Mouse (Mus musculus): ENCODE measurements at regions not wholly inside any gene's neighbourhood (a gene's known extent, or its start where the extent isn't known, plus 50 kb on each side); places are given as distances from the start of the nearest gene placed in this dataset.

DNA sequence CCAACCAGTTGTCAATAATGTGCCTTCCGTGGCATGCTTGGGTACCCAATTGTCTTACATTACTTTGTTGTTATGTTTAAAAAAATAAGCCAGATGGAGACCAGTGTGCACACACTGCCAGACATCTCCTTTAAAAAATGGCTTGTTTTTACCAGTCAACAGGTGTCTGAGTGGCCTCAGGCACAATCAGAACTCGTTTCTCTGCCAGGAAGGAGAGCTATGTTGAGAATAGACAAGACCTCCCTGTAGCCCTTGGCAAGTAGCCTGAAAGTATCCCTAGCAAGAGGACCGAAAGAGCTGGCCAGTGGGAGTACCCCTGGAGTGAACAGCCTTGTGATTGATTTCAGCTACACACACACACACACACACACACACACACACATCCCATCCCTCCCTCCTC lies 74.8 kb upstream of the Ptprt start:
- Histone ChIP-seq H3K9me3 (ENCODE audit: low read length) (no peaks in the 10 kb centered on the region), H3K9ac (no peak overlapping the region), H3K36me3 (ENCODE audit: insufficient read depth) (no peaks in the 10 kb centered on the region), H3K4me1 (ENCODE audit: insufficient read depth) (no peaks in the 10 kb centered on the region), H3K4me2 (ENCODE audit: low read depth) (no peak overlapping the region), H3K27me3 (ENCODE audit: insufficient read depth, low read length) (no peaks in the 10 kb centered on the region), H3K27ac (ENCODE audit: low read depth, low read length) (no peak overlapping the region), H3K4me3 (ENCODE audit: low read depth, low read length) (no peak overlapping the region)
- ATAC-seq (no peak), DNase-seq (no peak)
- WGBS: 33% methylated on average over 3 of the region's 3 CpGs
- TF ChIP-seq CTCF (IDR thresholded peaks at IDR 0.05; ENCODE audit: low read depth): no peak

- no peak for TF ChIP-seq CTCF (IDR thresholded peaks at IDR 0.05; ENCODE audit: low read depth)
- Histone ChIP-seq H3K9me3 (ENCODE audit: low read length) (no peaks in the 10 kb centered on the region), H3K27ac (ENCODE audit: low read depth, low read length) (no peak overlapping the region), H3K4me2 (ENCODE audit: low read depth) (no peak overlapping the region), H3K9ac (no peak overlapping the region), H3K4me1 (ENCODE audit: insufficient read depth) (no peaks in the 10 kb centered on the region), H3K4me3 (ENCODE audit: low read depth, low read length) (no peak overlapping the region), H3K36me3 (ENCODE audit: insufficient read depth) (no peaks in the 10 kb centered on the region), H3K27me3 (ENCODE audit: insufficient read depth, low read length) (no peaks in the 10 kb centered on the region)
- DNase-seq (no peak), ATAC-seq (no peak)
- WGBS: 92% methylated on average over 4 of the region's 4 CpGs
These were observed 73.3 kb upstream of the Ptprt start for GRCm38 (mm10) chr2:162734286-162734685.

GRCm38 (mm10) chr2:162720016-162720415 lies 59.1 kb upstream of the Ptprt start:
- Histone ChIP-seq H3K4me2 (ENCODE audit: low read depth) (no peak overlapping the region), H3K27ac (ENCODE audit: low read depth, low read length) (no peak overlapping the region), H3K4me3 (ENCODE audit: low read depth, low read length) (no peak overlapping the region), H3K36me3 (ENCODE audit: insufficient read depth) (no peaks in the 10 kb centered on the region), H3K4me1 (ENCODE audit: insufficient read depth) (no peaks in the 10 kb centered on the region), H3K9ac (no peak overlapping the region), H3K27me3 (ENCODE audit: insufficient read depth, low read length) (no peaks in the 10 kb centered on the region), H3K9me3 (ENCODE audit: low read length) (no peaks in the 10 kb centered on the region)
- DNase-seq (no peak), ATAC-seq (no peak)
- no peak for TF ChIP-seq CTCF (IDR thresholded peaks at IDR 0.05; ENCODE audit: low read depth)
- 62% methylated on average over 3 of the region's 3 CpGs for WGBS

DNA sequence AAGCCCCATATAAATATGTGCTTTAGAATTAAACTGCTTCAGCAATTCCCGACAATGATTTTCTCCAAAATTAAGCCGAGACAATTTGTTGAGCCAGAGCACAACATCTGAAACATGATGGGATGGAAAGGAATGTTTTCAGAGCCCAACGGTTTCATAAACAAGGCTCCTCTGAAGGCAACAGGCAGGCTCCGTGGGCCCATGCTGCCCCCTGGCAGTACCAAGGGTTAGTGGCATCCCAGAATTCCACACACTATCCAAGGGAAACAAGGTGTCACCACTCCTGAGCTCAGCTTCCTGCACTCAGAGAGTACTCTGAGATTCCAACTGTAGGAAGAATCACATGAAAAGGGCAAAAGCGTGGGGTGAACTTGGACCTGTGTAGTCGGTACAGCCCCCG lies 57.5 kb upstream of the Ptprt start:
- no peak overlapping the region for H3K9ac ChIP-seq
- peak; percentile 64 for ATAC-seq

DNA sequence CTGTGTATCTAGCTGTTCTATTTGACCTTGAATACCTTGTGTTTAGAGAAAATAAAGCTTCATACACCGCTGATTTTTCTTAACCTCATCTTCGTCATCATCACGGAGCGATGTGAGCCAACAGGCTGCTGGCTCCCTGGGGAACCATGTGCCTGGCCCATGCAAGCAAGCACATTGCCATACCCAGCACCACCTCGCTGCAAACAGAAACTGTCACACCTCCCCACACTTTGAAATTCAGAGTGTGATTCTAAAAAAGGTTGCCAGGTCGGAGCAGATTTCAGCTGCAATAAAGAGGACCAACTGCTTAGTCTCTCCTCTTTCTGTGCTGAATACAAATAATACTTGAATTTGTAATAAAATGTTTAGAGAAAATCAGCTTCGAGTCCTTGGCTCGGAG lies 54.0 kb upstream of the Ptprt start:
- DNase-seq (no peak), ATAC-seq (no peak)
- H3K4me1 ChIP-seq (ENCODE audit: insufficient read depth): no peaks in the 10 kb centered on the region
- no peaks in the 10 kb centered on the region for H3K27me3 ChIP-seq (ENCODE audit: insufficient read depth, low read length)
- 67% methylated on average over 8 of the region's 8 CpGs for WGBS
- H3K4me2 ChIP-seq (ENCODE audit: low read depth): no peak overlapping the region
- no peak overlapping the region for H3K27ac ChIP-seq (ENCODE audit: low read depth, low read length)
- H3K4me3 ChIP-seq (ENCODE audit: low read depth, low read length): no peak overlapping the region
- no peaks in the 10 kb centered on the region for H3K9me3 ChIP-seq (ENCODE audit: low read length)
- no peaks in the 10 kb centered on the region for H3K36me3 ChIP-seq (ENCODE audit: insufficient read depth)
- no peak for TF ChIP-seq CTCF (IDR thresholded peaks at IDR 0.05; ENCODE audit: low read depth)
- no peak overlapping the region for H3K9ac ChIP-seq

More for the DNA sequence above, 57.5 kb upstream of the Ptprt start:
- H3K27me3 ChIP-seq (ENCODE audit: insufficient read depth, low read length): no peaks in the 10 kb centered on the region
- 74% methylated on average over 7 of the region's 7 CpGs for WGBS
- no peak overlapping the region for H3K4me2 ChIP-seq (ENCODE audit: low read depth)
- no peaks in the 10 kb centered on the region for H3K9me3 ChIP-seq (ENCODE audit: low read length)
- DNase-seq: peak; percentile 59
- TF ChIP-seq CTCF (IDR thresholded peaks at IDR 0.05; ENCODE audit: low read depth): peak; percentile 73
- no peak overlapping the region for H3K4me3 ChIP-seq (ENCODE audit: low read depth, low read length)
- H3K36me3 ChIP-seq (ENCODE audit: insufficient read depth): no peaks in the 10 kb centered on the region
- no peaks in the 10 kb centered on the region for H3K4me1 ChIP-seq (ENCODE audit: insufficient read depth)
- H3K27ac ChIP-seq (ENCODE audit: low read depth, low read length): no peak overlapping the region

DNA sequence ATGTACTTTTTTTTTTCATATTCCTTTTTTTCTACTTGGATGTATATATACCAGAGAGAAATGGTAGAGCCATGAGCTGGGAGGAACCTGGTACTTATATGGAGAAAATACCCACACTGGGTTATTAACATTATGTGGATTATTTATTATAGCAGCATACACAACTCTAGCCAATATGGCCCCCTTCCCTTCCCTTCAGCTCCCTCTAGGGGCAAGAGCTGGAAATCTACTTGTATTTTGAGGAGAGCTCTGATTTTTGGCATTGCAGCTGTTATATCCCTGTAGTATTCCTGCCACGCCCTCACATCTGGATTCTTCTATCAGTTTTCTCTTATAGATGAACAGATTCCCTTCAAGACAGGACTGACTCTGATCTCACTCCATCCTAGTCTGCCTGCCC lies 52.0 kb upstream of the Ptprt start:
- Histone ChIP-seq H3K4me3 (ENCODE audit: low read depth, low read length) (no peak overlapping the region), H3K27ac (ENCODE audit: low read depth, low read length) (no peak overlapping the region), H3K36me3 (ENCODE audit: insufficient read depth) (no peaks in the 10 kb centered on the region), H3K4me2 (ENCODE audit: low read depth) (no peak overlapping the region), H3K9ac (no peak overlapping the region), H3K27me3 (ENCODE audit: insufficient read depth, low read length) (no peaks in the 10 kb centered on the region), H3K9me3 (ENCODE audit: low read length) (no peaks in the 10 kb centered on the region), H3K4me1 (ENCODE audit: insufficient read depth) (no peaks in the 10 kb centered on the region)
- 83% methylated on average over 1 of the region's 1 CpGs for WGBS
- DNase-seq (no peak), ATAC-seq (no peak)
- peak; percentile 49 for TF ChIP-seq CTCF (IDR thresholded peaks at IDR 0.05; ENCODE audit: low read depth)

- no peaks in the 10 kb centered on the region for H3K9me3 ChIP-seq (ENCODE audit: low read length)
- H3K9ac ChIP-seq: no peak overlapping the region
- H3K27ac ChIP-seq (ENCODE audit: low read depth, low read length): no peak overlapping the region
- H3K4me3 ChIP-seq (ENCODE audit: low read depth, low read length): no peak overlapping the region
- WGBS: 88% methylated on average over 9 of the region's 9 CpGs
- H3K4me2 ChIP-seq (ENCODE audit: low read depth): no peak overlapping the region
- no peak for ATAC-seq
- H3K36me3 ChIP-seq (ENCODE audit: insufficient read depth): no peaks in the 10 kb centered on the region
- no peak for TF ChIP-seq CTCF (IDR thresholded peaks at IDR 0.05; ENCODE audit: low read depth)
- no peaks in the 10 kb centered on the region for H3K27me3 ChIP-seq (ENCODE audit: insufficient read depth, low read length)
- DNase-seq: no peak
- no peaks in the 10 kb centered on the region for H3K4me1 ChIP-seq (ENCODE audit: insufficient read depth)
These were observed 51.4 kb upstream of the Ptprt start for GRCm38 (mm10) chr2:162712394-162712793.

All from forebrain, postnatal 0 days (tissue).